Mouse (Mus musculus) cortical plate, adult 2 months (tissue): ENCODE results near the gene Gm43064.

Experiments
- CTCF ChIP-seq: fragments of 200-500 bp; IDR thresholded peaks from 2 replicates; pipeline ENCODE4 v1.5.1; 2011; ENCODE audit warnings: mild to moderate bottlenecking, control low read depth, low read length; ENCODE audit not compliant: insufficient read depth; ENCODE audit errors: extremely low read depth
- POLR2A ChIP-seq: fragments of 200-500 bp; IDR thresholded peaks from 2 replicates; pipeline ENCODE4 v1.6.1; 2011; ENCODE audit warnings: mild to moderate bottlenecking, low read length, control low read depth; ENCODE audit not compliant: insufficient read depth; ENCODE audit errors: extremely low read depth

GRCm38 (mm10) chr3:103874329-103874728, 65.0 kb downstream of the Gm43064 start:
- TF ChIP-seq POLR2A (no peak), CTCF (no peak)
